Mouse (Mus musculus) MEL (cell line): ENCODE data around the gene Rsbn1l.

Experiments used
- CTCF ChIP-seq, 3 experiments: IDR thresholded peaks in 2 of 3; conservative IDR thresholded peaks in 1 of 3; 2 replicates each; pipeline ENCODE4 v1.5.1; 2011 to 2012; ENCODE audit warnings: low read length in 3 of 3, low read depth in 2 of 3, mild to moderate bottlenecking in 2 of 3, improper control_type of control experiment in 1 of 3, inconsistent platforms in 1 of 3, mixed read lengths in 1 of 3, moderate library complexity in 1 of 3; ENCODE audit not compliant: control insufficient read depth in 1 of 3, insufficient read depth in 1 of 3, poor library complexity in 1 of 3, severe bottlenecking in 1 of 3
- E2F4 ChIP-seq: IDR thresholded peaks from 2 replicates; pipeline ENCODE4 v1.6.1; 2011; ENCODE audit warnings: low read depth, low read length, improper control_type of control experiment, borderline replicate concordance
- JUND ChIP-seq: IDR thresholded peaks from 2 replicates; pipeline ENCODE4 v1.6.1; 2011; ENCODE audit warnings: low read depth, mild to moderate bottlenecking, improper control_type of control experiment, low read length
- MAFK ChIP-seq: IDR thresholded peaks from 2 replicates; pipeline ENCODE4 v1.6.1; 2011; ENCODE audit warnings: low read depth, mild to moderate bottlenecking, low read length, improper control_type of control experiment, borderline replicate concordance
- MAX ChIP-seq: IDR thresholded peaks from 2 replicates; pipeline ENCODE4 v1.6.1; 2011; ENCODE audit warnings: low read length, improper control_type of control experiment
- MAZ ChIP-seq: IDR thresholded peaks from 2 replicates; pipeline ENCODE4 v1.6.1; 2012; ENCODE audit warnings: low read depth, mild to moderate bottlenecking, inconsistent platforms, low read length, improper control_type of control experiment
- MEF2A ChIP-seq: IDR thresholded peaks from 2 replicates; pipeline ENCODE4 v1.6.1; 2014; ENCODE audit warnings: low read depth, mild to moderate bottlenecking, inconsistent platforms, low read length, improper control_type of control experiment; ENCODE audit not compliant: poor library complexity, insufficient replicate concordance, severe bottlenecking; ENCODE audit errors: extremely low read depth
- MYC ChIP-seq: IDR thresholded peaks from 2 replicates; pipeline ENCODE4 v1.6.1; 2011; ENCODE audit warnings: low read depth, mild to moderate bottlenecking, low read length, improper control_type of control experiment, moderate library complexity
- POLR2A ChIP-seq, 2 experiments: IDR thresholded peaks; 2 replicates each; pipeline ENCODE4 v1.6.1; 2011 to 2012; ENCODE audit warnings: low read length in 2 of 2, mild to moderate bottlenecking in 2 of 2, control low read depth in 1 of 2, improper control_type of control experiment in 1 of 2, low read depth in 1 of 2, moderate library complexity in 1 of 2; ENCODE audit not compliant: control insufficient read depth in 1 of 2, insufficient read depth in 1 of 2, poor library complexity in 1 of 2
- SMC3 ChIP-seq: IDR thresholded peaks from 2 replicates; pipeline ENCODE4 v1.6.1; 2011; ENCODE audit warnings: low read depth, low read length, improper control_type of control experiment
- TAL1 ChIP-seq: IDR thresholded peaks from 2 replicates; pipeline ENCODE4 v1.6.1; 2012; ENCODE audit warnings: mild to moderate bottlenecking, inconsistent platforms, low read length, moderate library complexity, mixed read lengths
- TCF12 ChIP-seq: IDR thresholded peaks from 2 replicates; pipeline ENCODE4 v1.6.1; 2014; ENCODE audit warnings: low read depth, mild to moderate bottlenecking, inconsistent platforms, low read length, improper control_type of control experiment, moderate library complexity
- ZNF384 ChIP-seq: IDR thresholded peaks from 2 replicates; pipeline ENCODE4 v1.6.1; 2012; ENCODE audit warnings: low read depth, mild to moderate bottlenecking, inconsistent platforms, low read length, improper control_type of control experiment

GRCm38 (mm10) chr5:20935934-20936333 is 20.3 kb downstream of the Rsbn1l start:
- TF ChIP-seq MYC: no peak
- TF ChIP-seq MAFK: no peak
- no peak for TF ChIP-seq TAL1
- TF ChIP-seq MEF2A: no peak
- TF ChIP-seq POLR2A (IDR thresholded peaks at IDR 0.05; ENCODE audit: control insufficient read depth in 1 of 2, insufficient read depth in 1 of 2, low read depth in 1 of 2, low read length in 2 of 2, poor library complexity in 1 of 2): no peak
- TF ChIP-seq JUND: no peak
- TF ChIP-seq E2F4: no peak
- TF ChIP-seq ZNF384: no peak
- TF ChIP-seq MAZ: no peak
- no peak for TF ChIP-seq SMC3
- no peak for TF ChIP-seq CTCF (IDR thresholded peaks at IDR 0.05 in 2 of 3, conservative IDR thresholded peaks at IDR 0.05 in 1 of 3; ENCODE audit: control insufficient read depth in 1 of 3, insufficient read depth in 1 of 3, low read depth in 2 of 3, low read length in 3 of 3, poor library complexity in 1 of 3, severe bottlenecking in 1 of 3)
- TF ChIP-seq MAX: no peak
- no peak for TF ChIP-seq TCF12
